In the genomic region with DNA sequence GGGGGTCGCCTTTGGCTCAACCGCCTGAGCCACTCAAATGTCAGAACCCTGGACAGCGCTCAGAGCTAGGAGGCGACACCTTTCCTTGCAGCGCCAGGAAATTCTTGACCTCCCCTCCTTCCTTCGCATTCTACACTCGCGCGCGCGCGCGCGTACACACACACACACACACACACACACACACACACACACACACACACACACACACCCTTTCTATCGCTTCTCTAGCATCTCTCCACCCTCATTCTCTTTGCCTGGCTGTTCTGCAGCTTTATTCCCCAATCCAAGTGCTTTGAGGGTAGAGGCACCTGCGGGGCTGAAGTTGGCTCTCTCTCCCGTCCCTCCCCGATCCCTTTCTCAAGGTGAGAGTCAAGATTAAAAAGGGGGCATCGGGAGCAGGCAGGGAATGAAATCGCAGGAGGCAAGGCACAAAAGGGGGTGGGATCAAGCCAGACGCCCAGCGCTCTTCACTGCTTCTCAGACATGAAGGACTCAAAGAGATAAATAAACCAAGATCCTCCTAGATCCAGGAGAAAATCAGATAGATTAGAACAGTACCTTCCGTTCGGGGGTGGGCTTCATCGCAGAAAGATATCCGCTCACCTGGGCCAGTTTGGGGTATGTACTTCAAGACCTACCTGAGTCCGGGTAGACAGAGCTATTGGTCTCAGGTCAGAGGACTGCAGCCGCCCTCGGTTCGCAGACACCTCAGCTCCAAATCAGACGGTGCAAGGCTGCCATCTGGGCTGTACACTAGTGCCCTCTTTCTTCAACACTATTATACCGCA, we compare ENCODE assay signal across 8 mouse cellular contexts. TPM values are rescaled to one million over a fixed set of nuclear protein-coding genes. Genes with fewer than 3 reads are reported as not detected.
DNase-seq lines count a peak whose midpoint lies in the region; ATAC-seq and TF ChIP-seq lines count a peak whose summit lies in the region.

Gene Grm1, minus strand, starts transcription at position 746 of the 788 bp plus-strand sequence.

- no peak within 1 kb of the TSS for H3K4me3 ChIP-seq in liver, embryonic 11.5 days (ENCODE audit: low read depth, low read length)
- peak within 1 kb of the TSS; percentile 47 for H3K4me3 ChIP-seq in forebrain, embryonic 15.5 days
- peak within 1 kb of the TSS; percentile 52 for H3K4me3 ChIP-seq in hindbrain, postnatal 0 days (ENCODE audit: low read length)
- peak within 1 kb of the TSS; percentile 34 for H3K4me3 ChIP-seq in midbrain, embryonic 12.5 days
- H3K4me3 ChIP-seq in lung, adult 2 months (replicated peaks; ENCODE audit: extremely low read depth, low read depth, low read length): no peak within 1 kb of the TSS

- H3K4me2 ChIP-seq in liver, embryonic 11.5 days: no peak within 1 kb of the TSS
- H3K4me2 ChIP-seq in forebrain, embryonic 15.5 days (replicated peaks): peak within 1 kb of the TSS; percentile 61
- H3K4me2 ChIP-seq in hindbrain, postnatal 0 days (ENCODE audit: low read depth, low read length): peak within 1 kb of the TSS; percentile 75
- H3K4me2 ChIP-seq in midbrain, embryonic 12.5 days (replicated peaks): peak within 1 kb of the TSS; percentile 67

- ATAC-seq in liver, embryonic 11.5 days (replicated peaks; ENCODE audit: low FRiP score): no peak
- ATAC-seq in forebrain, embryonic 15.5 days (replicated peaks): peak; percentile 89
- ATAC-seq in hindbrain, postnatal 0 days: peak; percentile 89
- ATAC-seq in midbrain, embryonic 12.5 days (ENCODE audit: low FRiP score, low read depth): peak; percentile 60; the same call in 1 of the 2 replicates

- peak; percentile 28 for DNase-seq in liver
- DNase-seq in liver, embryonic 11.5 days (ENCODE audit: low spot score): no peak
- peak; percentile 81 for DNase-seq in cerebellum, adult 11 months
- DNase-seq in hindbrain, postnatal 0 days (ENCODE audit: low spot score): peak; percentile 79
- no peak for DNase-seq in natural killer cell, adult 2 months (ENCODE audit: low spot score in 2 of 2)
- DNase-seq in lung, adult 2 months: no peak

- peak; percentile 63 for TF ChIP-seq CTCF in hindbrain, postnatal 0 days (IDR thresholded peaks at IDR 0.05; ENCODE audit: low read depth)
- no peak for TF ChIP-seq CTCF in lung, adult 2 months (IDR thresholded peaks at IDR 0.05; ENCODE audit: insufficient read depth, low read length)

- no peaks in the 10 kb centered on the region for H3K36me3 ChIP-seq in liver, embryonic 11.5 days (ENCODE audit: control insufficient read depth, insufficient read depth, low read length)
- H3K36me3 ChIP-seq in forebrain, embryonic 15.5 days: no peaks in the 10 kb centered on the region
- no peaks in the 10 kb centered on the region for H3K36me3 ChIP-seq in hindbrain, postnatal 0 days (ENCODE audit: insufficient read depth, low read length)
- no peaks in the 10 kb centered on the region for H3K36me3 ChIP-seq in midbrain, embryonic 12.5 days

- peaks cover 36% of the 10 kb centered on the region for H3K27me3 ChIP-seq in liver, embryonic 11.5 days (replicated peaks; ENCODE audit: control insufficient read depth, insufficient read depth, low read length)
- peaks cover 20% of the 10 kb centered on the region; the same call in 1 of the 2 replicates for H3K27me3 ChIP-seq in forebrain, embryonic 15.5 days
- no peaks in the 10 kb centered on the region for H3K27me3 ChIP-seq in hindbrain, postnatal 0 days (ENCODE audit: insufficient read depth, low read length)
- peaks cover 39% of the 10 kb centered on the region for H3K27me3 ChIP-seq in midbrain, embryonic 12.5 days

- H3K27ac ChIP-seq in liver, embryonic 11.5 days (ENCODE audit: low read depth, low read length): no peak within 1 kb of the TSS
- H3K27ac ChIP-seq in forebrain, embryonic 15.5 days (replicated peaks): 0 out of 2 replicates have a peak within 1 kb of the TSS, but pooled peaks have one; percentile 12
- peak within 1 kb of the TSS; percentile 70 for H3K27ac ChIP-seq in hindbrain, postnatal 0 days
- H3K27ac ChIP-seq in midbrain, embryonic 12.5 days (replicated peaks): no peak within 1 kb of the TSS

- no peaks in the 10 kb centered on the region for H3K9me3 ChIP-seq in liver, embryonic 11.5 days (ENCODE audit: control insufficient read depth, low read length)
- no peaks in the 10 kb centered on the region for H3K9me3 ChIP-seq in forebrain, embryonic 15.5 days
- no peaks in the 10 kb centered on the region for H3K9me3 ChIP-seq in hindbrain, postnatal 0 days (ENCODE audit: low read length)
- no peaks in the 10 kb centered on the region for H3K9me3 ChIP-seq in midbrain, embryonic 12.5 days

- no peak for TF ChIP-seq POLR2A in lung, adult 2 months (IDR thresholded peaks at IDR 0.05; ENCODE audit: borderline replicate concordance, extremely low read depth, low read depth, low read length)

- no peaks in the 10 kb centered on the region for H3K4me1 ChIP-seq in liver, embryonic 11.5 days (replicated peaks; ENCODE audit: control insufficient read depth, insufficient read depth, low read length)
- H3K4me1 ChIP-seq in forebrain, embryonic 15.5 days: peaks cover 14% of the 10 kb centered on the region
- H3K4me1 ChIP-seq in hindbrain, postnatal 0 days (ENCODE audit: insufficient read depth, low read length): no peaks in the 10 kb centered on the region
- H3K4me1 ChIP-seq in midbrain, embryonic 12.5 days: peaks cover 17% of the 10 kb centered on the region
- no peaks in the 10 kb centered on the region for H3K4me1 ChIP-seq in lung, adult 2 months (ENCODE audit: control insufficient read depth, insufficient read depth, low read length)

- 3% methylated on average over 31 of the region's 32 CpGs for WGBS in liver, embryonic 11.5 days
- 4% methylated on average over 27 of the region's 32 CpGs for WGBS in forebrain, embryonic 15.5 days
- under 1% methylated on average over 31 of the region's 32 CpGs for WGBS in hindbrain, postnatal 0 days
- 2% methylated on average over 23 of the region's 32 CpGs for WGBS in midbrain, embryonic 12.5 days
- 6% methylated on average over 23 of the region's 32 CpGs for WGBS in lung, adult 2 months

- H3K9ac ChIP-seq in liver, embryonic 11.5 days (ENCODE audit: low read depth, low read length): no peak within 1 kb of the TSS
- peak within 1 kb of the TSS; percentile 54 for H3K9ac ChIP-seq in forebrain, embryonic 15.5 days (replicated peaks)
- H3K9ac ChIP-seq in hindbrain, postnatal 0 days (replicated peaks; ENCODE audit: low read length): peak within 1 kb of the TSS; percentile 56
- peak within 1 kb of the TSS; percentile 31; the same call in 1 of the 2 replicates for H3K9ac ChIP-seq in midbrain, embryonic 12.5 days (replicated peaks)

RNA-seq across cellular contexts. Expression of gene Grm1, which starts in this region (rescaled TPM):
- polyA plus RNA-seq in liver, embryonic 11.5 days (2014; fragmentation: Nextera tagmentation; extraction: Ambion mirVana): 0.05 and 0.19 TPM in 2 replicates
- 5.9 and 6.2 TPM in 2 replicates for polyA plus RNA-seq in forebrain, embryonic 15.5 days (2015; fragmentation: Nextera tagmentation; extraction: Ambion mirVana)
- 28.5 and 29.8 TPM in 2 replicates for total RNA-seq in hindbrain, postnatal 0 days (2014; rRNA removed)
- polyA plus RNA-seq in hindbrain, postnatal 0 days (2015; fragmentation: Nextera tagmentation; extraction: Ambion mirVana): 13.9 and 14.0 TPM in 2 replicates
- polyA plus RNA-seq in midbrain, embryonic 12.5 days (2016; fragmentation: Nextera tagmentation; extraction: Ambion mirVana): 0.61 and 1.0 TPM in 2 replicates
- polyA plus RNA-seq in lung, adult 2 months (2012; rRNA removed): not detected in 2 replicates

Comparison
In these comparisons a context has a peak if more than half of its experiments do, and no peak if none do; other contexts are left out.
1. DNase-seq: peak in liver (single experiment), cerebellum, adult 11 months (single experiment) and hindbrain, postnatal 0 days (single experiment); none in liver, embryonic 11.5 days (single experiment), natural killer cell, adult 2 months (0 of 2) and lung, adult 2 months (single experiment).
2. H3K27ac ChIP-seq: peak in forebrain, embryonic 15.5 days (single experiment) and hindbrain, postnatal 0 days (single experiment); none in liver, embryonic 11.5 days (single experiment) and midbrain, embryonic 12.5 days (single experiment).
3. H3K4me3 ChIP-seq: peak in forebrain, embryonic 15.5 days (single experiment), hindbrain, postnatal 0 days (single experiment) and midbrain, embryonic 12.5 days (single experiment); none in liver, embryonic 11.5 days (single experiment) and lung, adult 2 months (single experiment).